Mouse (Mus musculus) liver, embryonic 16.5 days (tissue): ENCODE results near the gene Ttc1. TPM values are rescaled to one million over a fixed set of nuclear protein-coding genes. Genes with fewer than 3 reads are reported as not detected.
A peak's percentile ranks its signal among the peaks of the same experiment; 100 is the strongest.

ENCODE experiments used
- ATAC-seq: fragments of 200-750 bp; cut with Nextera tagmentation; 2 replicates; pipeline ENCODE4 v1.8.0; 2017; ENCODE audit warnings: low read depth, mild to moderate bottlenecking, moderate number of reproducible peaks, moderate library complexity
- H3K27ac ChIP-seq: fragments of 300-500 bp; sonication (generic); 2 replicates; pipeline ENCODE4 v1.5.1; 2014; ENCODE audit warnings: mild to moderate bottlenecking, low read length
- H3K27me3 ChIP-seq: fragments of 300-500 bp; sonication (generic); 2 replicates; pipeline ENCODE4 v1.6.1; 2014; ENCODE audit warnings: low read depth, low read length, mixed read lengths; ENCODE audit not compliant: control insufficient read depth, insufficient read depth
- H3K36me3 ChIP-seq: fragments of 300-500 bp; sonication (generic); 2 replicates; pipeline ENCODE4 v1.6.1; 2014; ENCODE audit warnings: mild to moderate bottlenecking; ENCODE audit not compliant: control insufficient read depth, insufficient read depth
- H3K4me1 ChIP-seq: fragments of 300-500 bp; sonication (generic); 2 replicates; pipeline ENCODE4 v1.6.1; 2014; ENCODE audit warnings: low read depth, low read length, mixed read lengths; ENCODE audit not compliant: control insufficient read depth
- H3K4me2 ChIP-seq: fragments of 300-500 bp; sonication (generic); 2 replicates; pipeline ENCODE4 v1.6.1; 2014; ENCODE audit warnings: low read depth, low read length, mixed read lengths
- H3K4me3 ChIP-seq: fragments of 300-500 bp; sonication (generic); 2 replicates; pipeline ENCODE4 v1.5.1; 2014; ENCODE audit warnings: low read depth, mild to moderate bottlenecking, low read length
- H3K9ac ChIP-seq: fragments of 300-500 bp; sonication (generic); 2 replicates; pipeline ENCODE4 v1.6.1; 2014; ENCODE audit warnings: low read depth, low read length
- H3K9me3 ChIP-seq: fragments of 300-500 bp; sonication (generic); replicated peaks from 2 replicates; pipeline ENCODE4 v1.6.1; 2016; ENCODE audit warnings: low read length; ENCODE audit not compliant: control insufficient read depth
- WGBS: fragments of 180-500 bp; shearing (Covaris S2); extraction: QIAGEN DNeasy Blood & Tissue Kit; methylation state at CpG from one replicate; pipeline ENCODE4 v1.1.7; 2014; ENCODE audit not compliant: insufficient replicate concordance; 5-methylcytosine and 5-hydroxymethylcytosine counted together
- polyA plus RNA-seq: library from polyadenylated mRNA; unstranded; fragments of >200 nt; fragmentation: Nextera tagmentation; extraction: Ambion mirVana; gene quantifications from 2 replicates; pipeline ENCODE4 v1.2.1, GENCODE M21; 2015

The Ttc1 gene
- 29.2 and 30.2 TPM in 2 replicates for polyA plus RNA-seq

DNA sequence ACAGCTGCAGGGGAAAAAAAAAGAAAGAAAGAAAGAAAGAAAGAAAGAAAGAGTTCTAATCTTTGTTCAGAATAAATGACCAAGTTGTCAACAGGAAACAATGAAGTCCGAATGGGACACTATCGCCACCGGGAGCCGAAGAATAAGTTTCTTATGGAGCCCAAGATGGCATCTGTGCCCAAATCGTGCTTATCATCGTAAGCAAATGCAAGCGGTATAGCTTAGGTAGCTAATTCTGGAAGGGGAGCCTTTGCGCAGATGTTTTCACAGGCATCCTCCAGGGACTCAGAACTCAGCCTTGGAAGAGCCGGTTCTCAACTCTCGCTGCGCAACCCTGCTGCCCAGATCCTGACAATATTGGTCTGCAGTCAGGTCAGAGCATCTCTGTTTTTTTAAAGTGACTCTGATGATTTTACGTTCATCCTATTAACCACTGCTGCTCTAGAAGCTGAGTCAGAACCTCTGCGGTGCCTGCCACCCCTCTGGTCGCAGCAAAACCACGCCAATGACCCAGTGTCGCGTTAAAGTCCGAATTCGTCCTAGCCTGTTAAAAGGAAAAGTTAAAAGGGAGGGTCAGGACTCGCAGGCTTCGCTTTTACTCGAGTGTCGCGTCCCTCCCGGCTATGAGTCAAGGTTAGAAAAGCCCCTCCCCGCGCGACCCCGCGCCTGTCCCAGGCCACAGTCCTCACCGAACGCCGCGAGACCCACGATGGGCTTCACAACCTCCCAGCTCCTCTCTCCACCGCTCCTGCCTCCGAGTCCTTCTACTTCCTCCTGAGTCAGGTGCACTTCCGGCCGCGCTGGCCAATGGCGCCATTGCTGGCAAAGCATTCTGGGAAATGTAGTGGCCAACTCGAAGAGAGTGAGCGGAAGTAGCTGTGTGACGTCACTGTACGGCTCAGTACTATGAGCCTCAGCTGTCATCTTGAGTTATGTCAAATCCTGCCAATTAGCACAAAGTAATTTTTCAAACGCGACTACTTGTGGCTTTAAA lies at the start of gene Ttc1:
Gene Ttc1 (minus strand): TSS at position 776 of the 994 bp plus-strand sequence.
- WGBS = under 1% methylated on average over 47 of the region's 47 CpGs
- H3K9ac ChIP-seq = peak within 1 kb of the TSS; percentile 78
- peak; percentile 99 for ATAC-seq

DNA sequence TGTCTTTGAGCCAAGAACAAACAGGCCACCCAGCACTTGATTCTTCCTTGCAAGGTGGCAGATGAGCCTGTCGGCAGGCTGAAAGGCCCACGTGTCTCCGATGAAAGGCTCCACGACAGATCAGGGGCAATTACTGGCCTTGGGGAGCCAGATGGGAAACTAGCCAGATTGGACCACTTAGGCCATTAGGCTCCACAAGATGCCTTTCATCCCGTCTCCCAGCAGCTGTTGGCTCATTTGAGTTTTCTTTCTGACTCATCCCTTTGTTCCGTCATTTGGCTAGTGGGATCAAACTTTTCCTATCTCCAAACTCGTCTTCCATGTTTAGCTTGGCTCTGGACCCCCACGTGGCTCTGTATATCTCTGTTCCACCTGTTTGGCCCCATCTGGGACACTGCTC lies 48.2 kb upstream of the Ttc1 start:
- H3K27ac ChIP-seq = no peak overlapping the region
- no peaks in the 10 kb centered on the region for H3K36me3 ChIP-seq
- H3K4me3 ChIP-seq = no peak overlapping the region
- no peaks in the 10 kb centered on the region for H3K9me3 ChIP-seq
- H3K9ac ChIP-seq = no peak overlapping the region
- no peak for ATAC-seq
- no peak overlapping the region for H3K4me2 ChIP-seq
- no peaks in the 10 kb centered on the region for H3K27me3 ChIP-seq
- WGBS = 52% methylated on average over 8 of the region's 8 CpGs
- no peaks in the 10 kb centered on the region for H3K4me1 ChIP-seq

More for the DNA sequence above, at the start of gene Ttc1:
- Histone ChIP-seq H3K9me3 (no peaks in the 10 kb centered on the region), H3K4me2 (peak within 1 kb of the TSS; percentile 73), H3K27ac (peak within 1 kb of the TSS; percentile 58), H3K4me1 (peaks cover 4% of the 10 kb centered on the region), H3K4me3 (peak within 1 kb of the TSS; percentile 76), H3K36me3 (peaks cover 12% of the 10 kb centered on the region; the same call in 1 of the 2 replicates), H3K27me3 (no peaks in the 10 kb centered on the region)

DNA sequence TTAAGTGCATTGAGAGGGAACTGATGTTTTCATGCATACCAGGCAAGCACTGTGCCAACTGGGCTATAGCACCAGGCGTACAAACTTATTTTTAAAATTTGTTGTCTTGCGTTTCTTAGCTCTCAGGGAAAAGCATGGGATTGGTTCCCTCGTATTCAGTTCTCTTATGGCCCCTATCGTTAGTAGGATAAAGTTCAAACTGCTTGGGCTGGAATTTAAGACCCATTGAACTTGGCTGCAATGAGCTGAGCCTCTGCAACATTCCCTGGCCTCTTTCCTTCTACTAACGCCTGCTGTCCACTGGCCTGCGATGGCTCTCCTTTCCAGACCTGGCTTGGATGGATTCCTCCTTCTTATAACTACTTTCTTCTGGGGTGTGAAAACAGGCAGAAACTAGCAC lies 42.6 kb upstream of the Ttc1 start:
- no peak for ATAC-seq
- 65% methylated on average over 6 of the region's 6 CpGs for WGBS
- Histone ChIP-seq H3K27ac (no peak overlapping the region), H3K36me3 (no peaks in the 10 kb centered on the region), H3K9me3 (no peaks in the 10 kb centered on the region), H3K4me1 (no peaks in the 10 kb centered on the region), H3K4me2 (no peak overlapping the region), H3K9ac (no peak overlapping the region), H3K4me3 (no peak overlapping the region), H3K27me3 (no peaks in the 10 kb centered on the region)

DNA sequence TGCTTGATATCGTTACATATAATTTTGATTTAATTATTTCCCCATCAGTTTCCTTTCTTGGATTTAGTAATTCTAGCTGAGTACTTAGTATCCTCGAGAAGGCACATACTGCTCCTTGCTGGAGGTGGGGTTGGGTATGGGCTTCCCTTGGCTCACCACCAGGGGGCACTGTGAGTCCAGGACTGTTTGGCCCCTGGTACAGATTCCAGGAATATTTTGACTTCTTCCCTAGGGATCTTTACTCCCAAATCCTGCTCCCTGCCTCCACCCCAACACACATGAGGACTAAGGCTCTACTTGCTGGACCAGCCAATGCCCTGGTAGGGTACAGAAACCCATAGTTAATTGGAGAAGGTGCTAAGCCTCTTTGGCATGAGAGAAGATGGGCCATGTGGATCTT lies 36.0 kb upstream of the Ttc1 start:
- Histone ChIP-seq H3K36me3 (no peaks in the 10 kb centered on the region), H3K27me3 (no peaks in the 10 kb centered on the region), H3K4me3 (no peak overlapping the region), H3K9me3 (no peaks in the 10 kb centered on the region), H3K4me1 (no peaks in the 10 kb centered on the region; the same call in 1 of the 2 replicates), H3K27ac (no peak overlapping the region), H3K9ac (no peak overlapping the region), H3K4me2 (no peak overlapping the region)
- ATAC-seq = no peak
- 5% methylated on average over 2 of the region's 2 CpGs for WGBS

DNA sequence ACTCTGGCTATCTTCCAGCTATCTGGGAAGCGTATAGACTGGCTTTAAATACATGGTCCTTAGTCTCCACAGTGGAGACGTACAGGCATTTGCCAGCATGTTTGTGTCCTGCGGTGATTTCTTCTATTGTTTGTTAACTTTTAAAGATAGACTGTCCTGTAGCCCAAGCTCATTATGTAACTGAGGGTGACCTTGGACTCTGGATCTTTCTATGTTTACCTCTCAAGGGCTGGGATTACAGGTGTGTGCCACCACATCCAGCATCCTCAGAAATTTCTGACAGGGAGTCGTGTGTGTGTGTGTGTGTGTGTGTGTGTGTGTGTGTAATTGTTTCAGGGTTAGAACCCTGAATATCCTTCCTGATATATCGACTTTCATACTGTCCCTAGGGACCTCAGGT lies 35.3 kb upstream of the Ttc1 start:
- H3K4me2 ChIP-seq = no peak overlapping the region
- no peaks in the 10 kb centered on the region; the same call in 1 of the 2 replicates for H3K4me1 ChIP-seq
- H3K27me3 ChIP-seq = no peaks in the 10 kb centered on the region
- 45% methylated on average over 5 of the region's 5 CpGs for WGBS
- H3K4me3 ChIP-seq = no peak overlapping the region
- H3K9me3 ChIP-seq = no peaks in the 10 kb centered on the region
- no peak overlapping the region for H3K27ac ChIP-seq
- no peak overlapping the region for H3K9ac ChIP-seq
- ATAC-seq = peak; percentile 47; the same call in 1 of the 2 replicates
- no peaks in the 10 kb centered on the region for H3K36me3 ChIP-seq

DNA sequence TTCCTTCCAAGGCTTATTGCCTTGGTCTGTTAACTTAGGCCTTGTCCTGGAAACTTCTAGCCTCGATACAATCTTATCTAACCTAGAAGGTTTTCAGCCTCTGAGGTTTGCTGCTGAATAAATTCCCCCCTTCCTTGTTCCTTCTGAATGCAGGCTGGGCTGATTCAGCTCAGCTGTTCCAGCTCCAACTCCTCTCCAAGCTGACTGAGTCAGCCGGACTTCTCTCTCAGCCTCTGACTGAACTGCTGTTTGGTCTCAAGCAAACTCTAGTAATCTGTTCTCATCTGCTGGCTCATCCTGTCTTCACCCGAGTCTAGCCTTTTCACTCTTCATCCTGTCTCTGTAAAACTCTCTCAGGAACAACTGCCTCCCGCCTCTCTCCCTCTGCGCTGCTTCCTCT lies 31.7 kb upstream of the Ttc1 start:
- 37% methylated on average over 5 of the region's 5 CpGs for WGBS
- Histone ChIP-seq H3K27ac (no peak overlapping the region), H3K27me3 (peaks cover 13% of the 10 kb centered on the region), H3K4me1 (no peaks in the 10 kb centered on the region; the same call in 1 of the 2 replicates), H3K36me3 (no peaks in the 10 kb centered on the region), H3K4me3 (no peak overlapping the region), H3K9me3 (no peaks in the 10 kb centered on the region), H3K4me2 (no peak overlapping the region), H3K9ac (no peak overlapping the region)
- ATAC-seq = no peak

DNA sequence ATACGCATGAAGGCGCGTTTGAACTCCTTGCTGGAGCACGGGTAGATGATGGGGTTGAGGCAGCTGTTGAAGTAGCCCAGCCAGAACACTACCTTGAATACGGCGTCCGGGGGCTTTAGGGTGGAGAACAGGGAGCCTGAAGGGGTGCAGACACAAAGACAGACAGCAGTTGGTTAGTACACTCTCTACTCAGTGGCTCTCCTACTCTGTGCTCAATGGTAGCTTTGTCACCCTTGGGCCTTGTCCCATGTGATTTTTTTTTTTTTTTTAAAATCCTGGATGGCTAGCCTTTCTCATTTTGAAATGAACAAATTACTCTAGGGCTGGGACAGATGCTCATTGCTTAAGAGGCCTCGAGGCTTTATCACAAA lies 28.5 kb upstream of the Ttc1 start:
- Histone ChIP-seq H3K4me2 (0 out of 2 replicates have a peak overlapping the region, but pooled peaks have one; percentile 1), H3K9me3 (no peaks in the 10 kb centered on the region), H3K27ac (no peak overlapping the region), H3K4me3 (no peak overlapping the region), H3K9ac (no peak overlapping the region), H3K27me3 (peaks cover 13% of the 10 kb centered on the region), H3K36me3 (no peaks in the 10 kb centered on the region), H3K4me1 (no peaks in the 10 kb centered on the region)
- WGBS = 29% methylated on average over 8 of the region's 8 CpGs
- no peak for ATAC-seq

DNA sequence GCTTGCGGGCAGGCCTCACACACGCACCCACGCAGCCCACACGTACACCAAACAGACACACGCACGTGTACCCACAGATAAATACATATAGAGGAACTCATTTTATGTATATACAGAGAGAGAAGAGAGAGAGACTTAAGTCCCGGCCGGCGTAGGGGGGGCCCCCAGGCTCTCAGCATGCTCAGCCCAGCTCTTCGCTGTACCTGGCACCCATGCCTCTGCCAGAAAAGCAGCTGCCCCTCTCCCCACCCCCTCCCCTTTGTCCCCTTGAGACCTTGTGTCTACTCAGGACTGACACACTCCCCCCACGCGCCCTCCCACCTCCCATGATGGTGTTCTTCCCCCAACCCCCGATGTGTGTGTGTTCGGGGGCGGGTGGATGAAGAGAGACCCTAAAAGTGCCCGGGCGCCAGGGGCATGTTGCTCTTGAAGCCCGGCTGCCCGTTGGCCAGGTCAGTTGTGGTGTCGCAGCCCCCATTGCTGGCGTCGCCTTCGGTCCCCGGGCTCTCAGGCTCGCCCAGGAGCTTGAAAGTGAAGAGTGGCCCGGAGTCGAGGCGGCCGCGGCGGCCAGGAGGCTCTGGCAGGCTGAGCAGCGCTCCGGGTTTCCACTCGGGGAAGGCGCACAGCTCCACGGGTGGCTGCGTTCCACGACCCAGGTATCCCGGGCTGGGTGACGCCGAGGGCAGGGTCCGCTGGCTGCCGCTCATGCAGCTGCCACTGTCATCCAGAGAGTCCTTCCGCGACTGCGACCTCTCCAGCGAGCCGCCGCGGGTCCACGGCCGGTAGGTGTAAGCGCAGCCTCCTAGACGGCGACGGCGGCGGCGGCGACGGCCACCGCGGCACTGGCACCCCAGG lies 27.9 kb upstream of the Ttc1 start:
- Histone ChIP-seq H3K9ac (no peak overlapping the region), H3K27me3 (peaks cover 13% of the 10 kb centered on the region), H3K27ac (no peak overlapping the region), H3K9me3 (no peaks in the 10 kb centered on the region), H3K4me3 (no peak overlapping the region), H3K4me2 (0 out of 2 replicates have a peak overlapping the region, but pooled peaks have one; percentile 1), H3K36me3 (no peaks in the 10 kb centered on the region), H3K4me1 (no peaks in the 10 kb centered on the region)
- WGBS = 13% methylated on average over 57 of the region's 63 CpGs
- no peak; the same call in 1 of the 2 replicates for ATAC-seq
